Mouse (Mus musculus): ENCODE data around the gene Pitpnm3. TPM values are rescaled to one million over a fixed set of nuclear protein-coding genes. Genes with fewer than 3 reads are reported as not detected.

Gene Pitpnm3
- polyA plus RNA-seq, 1 experiment from 2014 or later, result 0.56 TPM

DNA sequence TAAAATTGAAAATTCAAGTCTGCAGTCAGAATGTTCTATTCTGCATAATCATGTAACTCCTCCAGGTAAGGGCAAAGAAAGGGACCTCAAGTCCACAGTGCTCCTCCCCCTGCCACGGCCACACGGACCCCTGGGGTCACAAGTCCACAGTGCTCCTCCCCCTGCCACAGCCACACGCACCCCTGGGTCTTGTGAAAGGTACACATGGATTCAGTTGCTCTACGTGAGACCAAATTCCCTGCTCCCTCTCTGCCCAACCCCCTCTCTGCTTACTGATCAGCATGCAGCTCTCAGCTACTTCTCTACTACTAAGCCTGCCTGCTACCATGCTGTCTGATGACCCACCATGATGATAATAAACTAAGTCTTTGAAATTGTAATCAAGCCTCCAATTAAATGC is 34.3 kb upstream of the Pitpnm3 start:
- H3K4me1 ChIP-seq (ENCODE audit: control insufficient read depth, insufficient read depth, low read length), result no peaks in the 10 kb centered on the region
- no peak overlapping the region for H3K4me3 ChIP-seq (ENCODE audit: low read depth, low read length)
- no peak overlapping the region for H3K9ac ChIP-seq (ENCODE audit: low read length)
- H3K36me3 ChIP-seq (ENCODE audit: control insufficient read depth, insufficient read depth, low read length), result peaks cover 11% of the 10 kb centered on the region
- no peaks in the 10 kb centered on the region for H3K27me3 ChIP-seq (ENCODE audit: control insufficient read depth, insufficient read depth, low read length)
- no peak overlapping the region for H3K27ac ChIP-seq (ENCODE audit: low read depth, low read length)
- peak; percentile 26 for DNase-seq (ENCODE audit: low spot score, missing footprints)
- 80% methylated on average over 4 of the region's 4 CpGs for WGBS
- H3K4me2 ChIP-seq, result no peak overlapping the region
- H3K9me3 ChIP-seq (ENCODE audit: control insufficient read depth, low read length), result no peaks in the 10 kb centered on the region
- no peak for ATAC-seq (ENCODE audit: low FRiP score)

DNA sequence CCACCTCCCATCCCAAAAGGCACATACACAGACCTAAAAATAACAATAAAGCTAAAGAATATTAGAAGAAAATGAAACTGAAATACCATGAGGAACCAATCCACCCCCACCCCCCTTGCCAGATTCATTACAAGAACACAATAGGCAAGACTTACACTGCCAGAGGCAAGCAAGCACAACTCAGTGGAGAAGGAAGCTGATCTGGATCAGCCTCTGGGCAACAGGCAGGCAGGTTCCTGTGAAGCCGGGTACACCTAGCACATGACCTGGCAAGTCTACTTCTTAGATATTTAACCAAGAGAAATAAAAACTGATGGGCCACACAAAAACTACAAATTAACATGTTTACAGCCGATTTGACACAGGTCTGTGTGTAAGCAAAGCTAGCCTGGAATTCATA is 27.6 kb upstream of the Pitpnm3 start:
- ATAC-seq (ENCODE audit: low FRiP score) (no peak), DNase-seq (ENCODE audit: low spot score, missing footprints) (no peak)
- WGBS, result 93% methylated on average over 2 of the region's 2 CpGs
- Histone ChIP-seq H3K4me2 (no peak overlapping the region), H3K27ac (ENCODE audit: low read depth, low read length) (no peak overlapping the region), H3K4me1 (ENCODE audit: control insufficient read depth, insufficient read depth, low read length) (no peaks in the 10 kb centered on the region), H3K27me3 (ENCODE audit: control insufficient read depth, insufficient read depth, low read length) (no peaks in the 10 kb centered on the region), H3K9me3 (ENCODE audit: control insufficient read depth, low read length) (no peaks in the 10 kb centered on the region), H3K36me3 (ENCODE audit: control insufficient read depth, insufficient read depth, low read length) (peaks cover 14% of the 10 kb centered on the region; the same call in 1 of the 2 replicates), H3K4me3 (ENCODE audit: low read depth, low read length) (no peak overlapping the region), H3K9ac (ENCODE audit: low read length) (no peak overlapping the region)

- Histone ChIP-seq H3K36me3 (ENCODE audit: control insufficient read depth, insufficient read depth, low read length) (peaks cover 14% of the 10 kb centered on the region), H3K4me3 (ENCODE audit: low read depth, low read length) (no peak overlapping the region), H3K9me3 (ENCODE audit: control insufficient read depth, low read length) (no peaks in the 10 kb centered on the region), H3K27me3 (ENCODE audit: control insufficient read depth, insufficient read depth, low read length) (no peaks in the 10 kb centered on the region), H3K27ac (ENCODE audit: low read depth, low read length) (no peak overlapping the region), H3K4me1 (ENCODE audit: control insufficient read depth, insufficient read depth, low read length) (peaks cover 5% of the 10 kb centered on the region; the same call in 1 of the 2 replicates), H3K4me2 (no peak overlapping the region), H3K9ac (ENCODE audit: low read length) (no peak overlapping the region)
- DNase-seq (ENCODE audit: low spot score, missing footprints), result peak; percentile 44
- ATAC-seq (ENCODE audit: low FRiP score), result no peak
- WGBS, result 80% methylated on average over 2 of the region's 2 CpGs
These were observed 21.0 kb upstream of the Pitpnm3 start for GRCm38 (mm10) chr11:72156624-72157023.

DNA sequence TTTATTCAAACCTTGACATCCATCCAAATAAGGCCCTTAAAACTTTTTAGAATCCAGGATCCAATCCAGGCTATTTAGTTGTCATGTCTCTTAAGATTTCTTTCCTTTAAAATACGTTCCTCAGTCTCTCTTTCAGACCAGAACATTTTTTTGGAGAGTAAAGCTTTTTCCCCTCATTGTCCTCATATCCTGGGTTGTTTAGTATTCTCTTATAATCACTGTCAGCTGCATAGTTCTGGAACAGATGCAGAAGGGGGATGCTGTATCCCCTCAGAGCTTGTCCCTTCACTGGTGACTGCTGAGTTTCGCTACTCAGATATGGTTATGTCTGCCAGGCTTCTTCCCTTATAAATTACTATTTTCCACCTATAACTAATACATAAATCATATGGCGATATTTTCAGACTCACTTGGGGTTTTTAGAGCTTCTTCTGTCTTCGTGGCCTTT is 20.4 kb upstream of the Pitpnm3 start:
- DNase-seq (ENCODE audit: low spot score, missing footprints) (peak; percentile 77), ATAC-seq (ENCODE audit: low FRiP score) (no peak)
- H3K27me3 ChIP-seq (ENCODE audit: control insufficient read depth, insufficient read depth, low read length), result no peaks in the 10 kb centered on the region
- H3K4me2 ChIP-seq, result no peak overlapping the region
- H3K4me1 ChIP-seq (ENCODE audit: control insufficient read depth, insufficient read depth, low read length), result peaks cover 5% of the 10 kb centered on the region; the same call in 1 of the 2 replicates
- peaks cover 14% of the 10 kb centered on the region for H3K36me3 ChIP-seq (ENCODE audit: control insufficient read depth, insufficient read depth, low read length)
- H3K9ac ChIP-seq (ENCODE audit: low read length), result no peak overlapping the region
- 85% methylated on average over 4 of the region's 4 CpGs for WGBS
- no peak overlapping the region for H3K4me3 ChIP-seq (ENCODE audit: low read depth, low read length)
- no peaks in the 10 kb centered on the region for H3K9me3 ChIP-seq (ENCODE audit: control insufficient read depth, low read length)
- no peak overlapping the region for H3K27ac ChIP-seq (ENCODE audit: low read depth, low read length)

DNA sequence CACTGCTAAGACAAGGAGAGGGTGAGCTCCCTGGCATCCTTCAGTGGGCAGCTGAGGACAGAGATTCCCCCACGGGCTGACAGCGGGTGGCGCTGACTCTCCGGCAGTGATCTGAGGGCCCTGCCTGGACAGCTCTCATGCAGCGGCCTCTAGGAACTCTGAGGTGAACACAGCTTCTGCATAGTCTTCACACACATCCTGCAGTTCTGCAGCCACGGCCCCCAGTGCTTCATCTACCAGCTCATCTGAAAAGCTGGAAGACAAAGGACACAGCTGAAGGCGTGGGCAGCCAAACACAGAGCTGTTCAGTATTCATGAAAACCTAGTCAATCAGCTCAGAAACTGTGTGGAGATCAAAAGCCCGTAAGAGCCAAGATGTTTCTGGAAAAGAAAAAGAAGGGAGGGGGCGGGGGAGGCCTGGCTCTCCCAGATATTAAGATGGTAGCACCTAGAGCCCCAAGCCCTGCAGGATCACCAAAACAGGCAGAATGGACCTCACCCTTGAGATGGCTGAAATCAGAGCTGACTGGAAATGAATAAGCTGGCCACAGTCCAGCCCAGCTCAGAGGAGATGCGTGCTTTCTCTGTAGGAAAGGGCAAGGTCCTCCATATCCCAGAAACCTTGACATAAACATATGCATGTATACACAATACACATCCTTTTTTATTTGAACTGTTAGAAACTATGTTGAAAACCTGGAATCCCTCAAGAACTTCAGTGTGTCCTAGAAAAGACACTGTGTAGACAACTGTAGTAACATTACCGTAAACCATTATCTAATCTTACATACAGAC is 19.8 kb upstream of the Pitpnm3 start:
- Histone ChIP-seq H3K27ac (ENCODE audit: low read depth, low read length) (no peak overlapping the region), H3K4me2 (no peak overlapping the region)
- no peak for ATAC-seq (ENCODE audit: low FRiP score)

GRCm38 (mm10) chr11:72153122-72153862 is 17.7 kb upstream of the Pitpnm3 start:
- peaks cover 10% of the 10 kb centered on the region for H3K4me1 ChIP-seq (ENCODE audit: control insufficient read depth, insufficient read depth, low read length)
- H3K9me3 ChIP-seq (ENCODE audit: control insufficient read depth, low read length), result no peaks in the 10 kb centered on the region
- peaks cover 8% of the 10 kb centered on the region for H3K36me3 ChIP-seq (ENCODE audit: control insufficient read depth, insufficient read depth, low read length)
- H3K4me3 ChIP-seq (ENCODE audit: low read depth, low read length), result no peak overlapping the region
- no peak overlapping the region for H3K27ac ChIP-seq (ENCODE audit: low read depth, low read length)
- DNase-seq (ENCODE audit: low spot score, missing footprints) (peak; percentile 78), ATAC-seq (ENCODE audit: low FRiP score) (no peak; the same call in 1 of the 2 replicates)
- no peak overlapping the region for H3K9ac ChIP-seq (ENCODE audit: low read length)
- H3K4me2 ChIP-seq, result no peak overlapping the region
- H3K27me3 ChIP-seq (ENCODE audit: control insufficient read depth, insufficient read depth, low read length), result no peaks in the 10 kb centered on the region
- 75% methylated on average over 12 of the region's 12 CpGs for WGBS

More for the DNA sequence above, 19.8 kb upstream of the Pitpnm3 start:
- no peak overlapping the region for H3K4me3 ChIP-seq (ENCODE audit: low read depth, low read length)
- H3K27me3 ChIP-seq (ENCODE audit: control insufficient read depth, insufficient read depth, low read length), result no peaks in the 10 kb centered on the region
- H3K36me3 ChIP-seq (ENCODE audit: control insufficient read depth, insufficient read depth, low read length), result peaks cover 14% of the 10 kb centered on the region
- H3K9ac ChIP-seq (ENCODE audit: low read length), result peak overlapping the region; percentile 9; the same call in 1 of the 2 replicates
- H3K9me3 ChIP-seq (ENCODE audit: control insufficient read depth, low read length), result no peaks in the 10 kb centered on the region
- 71% methylated on average over 11 of the region's 11 CpGs for WGBS
- peaks cover 5% of the 10 kb centered on the region; the same call in 1 of the 2 replicates for H3K4me1 ChIP-seq (ENCODE audit: control insufficient read depth, insufficient read depth, low read length)
- DNase-seq (ENCODE audit: low spot score, missing footprints), result peak; percentile 72

- Histone ChIP-seq H3K9me3 (ENCODE audit: control insufficient read depth, low read length) (no peaks in the 10 kb centered on the region), H3K27me3 (ENCODE audit: control insufficient read depth, insufficient read depth, low read length) (no peaks in the 10 kb centered on the region), H3K9ac (ENCODE audit: low read length) (no peak overlapping the region), H3K4me1 (ENCODE audit: control insufficient read depth, insufficient read depth, low read length) (peaks cover 19% of the 10 kb centered on the region), H3K4me2 (no peak overlapping the region), H3K36me3 (ENCODE audit: control insufficient read depth, insufficient read depth, low read length) (peaks cover 6% of the 10 kb centered on the region), H3K27ac (ENCODE audit: low read depth, low read length) (no peak overlapping the region), H3K4me3 (ENCODE audit: low read depth, low read length) (no peak overlapping the region)
- DNase-seq (ENCODE audit: low spot score, missing footprints) (peak; percentile 51), ATAC-seq (ENCODE audit: low FRiP score) (no peak)
- WGBS, result 65% methylated on average over 2 of the region's 2 CpGs
These were observed 15.5 kb upstream of the Pitpnm3 start for GRCm38 (mm10) chr11:72151120-72151519.

DNA sequence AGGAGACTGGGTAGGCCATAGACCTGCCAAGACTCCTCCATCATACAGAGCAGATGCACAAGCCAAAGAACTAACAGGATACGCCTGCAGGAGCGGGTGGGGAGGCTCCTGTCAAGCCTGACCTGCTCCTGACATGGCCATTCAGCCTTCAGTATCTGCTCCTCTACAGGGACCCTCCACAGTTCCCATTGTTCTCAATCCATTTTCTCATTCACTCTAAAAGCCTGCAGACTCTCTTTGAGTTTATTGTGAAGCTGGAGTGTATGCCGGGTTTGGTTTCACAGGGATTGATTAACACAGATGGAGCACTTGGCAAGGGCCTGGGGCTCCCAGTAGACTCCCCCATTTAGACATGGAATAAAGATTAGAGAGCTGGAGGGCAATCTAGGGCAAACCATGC is 12.3 kb upstream of the Pitpnm3 start:
- peaks cover 14% of the 10 kb centered on the region for H3K4me1 ChIP-seq (ENCODE audit: control insufficient read depth, insufficient read depth, low read length)
- DNase-seq (ENCODE audit: low spot score, missing footprints) (no peak), ATAC-seq (ENCODE audit: low FRiP score) (peak; percentile 46; the same call in 1 of the 2 replicates)
- H3K36me3 ChIP-seq (ENCODE audit: control insufficient read depth, insufficient read depth, low read length), result peaks cover 3% of the 10 kb centered on the region
- no peaks in the 10 kb centered on the region for H3K27me3 ChIP-seq (ENCODE audit: control insufficient read depth, insufficient read depth, low read length)
- no peaks in the 10 kb centered on the region for H3K9me3 ChIP-seq (ENCODE audit: control insufficient read depth, low read length)
- no peak overlapping the region for H3K9ac ChIP-seq (ENCODE audit: low read length)
- H3K27ac ChIP-seq (ENCODE audit: low read depth, low read length), result no peak overlapping the region
- no peak overlapping the region for H3K4me3 ChIP-seq (ENCODE audit: low read depth, low read length)
- 27% methylated on average over 3 of the region's 3 CpGs for WGBS
- H3K4me2 ChIP-seq, result no peak overlapping the region

DNA sequence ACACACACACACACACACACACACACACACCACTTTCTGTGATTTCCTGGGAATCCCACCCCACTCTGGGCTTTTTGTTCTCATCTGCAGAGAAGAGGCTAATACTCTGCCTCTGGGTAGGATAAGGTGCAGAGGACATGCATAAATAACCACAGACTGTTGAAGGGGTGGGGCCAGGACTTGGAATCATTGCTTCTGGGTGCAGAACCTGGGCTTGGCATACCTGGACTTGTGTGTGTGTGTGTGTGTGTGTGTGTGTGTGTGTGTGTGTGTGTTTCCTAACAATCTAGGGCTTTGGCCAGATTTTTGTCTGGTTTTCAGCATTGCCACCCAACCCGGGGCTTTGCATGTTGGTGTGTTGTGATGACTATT is 10.3 kb upstream of the Pitpnm3 start:
- DNase-seq (ENCODE audit: low spot score, missing footprints) (no peak), ATAC-seq (ENCODE audit: low FRiP score) (no peak)
- Histone ChIP-seq H3K36me3 (ENCODE audit: control insufficient read depth, insufficient read depth, low read length) (no peaks in the 10 kb centered on the region), H3K9ac (ENCODE audit: low read length) (no peak overlapping the region), H3K4me3 (ENCODE audit: low read depth, low read length) (no peak overlapping the region), H3K9me3 (ENCODE audit: control insufficient read depth, low read length) (no peaks in the 10 kb centered on the region), H3K27me3 (ENCODE audit: control insufficient read depth, insufficient read depth, low read length) (no peaks in the 10 kb centered on the region), H3K4me1 (ENCODE audit: control insufficient read depth, insufficient read depth, low read length) (peaks cover 14% of the 10 kb centered on the region), H3K4me2 (no peak overlapping the region), H3K27ac (ENCODE audit: low read depth, low read length) (no peak overlapping the region)
- WGBS, result 78% methylated on average over 1 of the region's 1 CpGs

Measured in midbrain, embryonic 11.5 days (tissue).